Mouse (Mus musculus) heart, embryonic 15.5 days (tissue): ENCODE data around the gene Gldc. TPM values are rescaled to one million over a fixed set of nuclear protein-coding genes. Genes with fewer than 3 reads are reported as not detected.
A peak's percentile ranks its signal among the peaks of the same experiment; 100 is the strongest.

Source experiments
- ATAC-seq: fragments of 200-750 bp; cut with Nextera tagmentation; replicated peaks from 2 replicates; pipeline ENCODE4 v1.8.0; 2017; ENCODE audit warnings: low read depth, moderate TSS enrichment; ENCODE audit not compliant: insufficient number of reproducible peaks, insufficient read depth, low FRiP score
- H3K27ac ChIP-seq: fragments of 300-500 bp; sonication (generic); 2 replicates; pipeline ENCODE4 v1.5.1; 2015; ENCODE audit warnings: mild to moderate bottlenecking, inconsistent platforms
- H3K27me3 ChIP-seq: fragments of 300-500 bp; sonication (generic); 2 replicates; pipeline ENCODE4 v1.6.1; 2015; ENCODE audit warnings: inconsistent platforms
- H3K36me3 ChIP-seq: fragments of 300-500 bp; sonication (generic); 2 replicates; pipeline ENCODE4 v1.6.1; 2015; ENCODE audit warnings: mild to moderate bottlenecking, inconsistent platforms
- H3K4me1 ChIP-seq: fragments of 300-500 bp; sonication (generic); replicated peaks from 2 replicates; pipeline ENCODE4 v1.6.1; 2015; ENCODE audit warnings: inconsistent platforms
- H3K4me2 ChIP-seq: fragments of 300-500 bp; sonication (generic); 2 replicates; pipeline ENCODE4 v1.6.1; 2015; ENCODE audit warnings: inconsistent platforms, mild to moderate bottlenecking, moderate library complexity
- H3K4me3 ChIP-seq: fragments of 300-500 bp; sonication (generic); 2 replicates; pipeline ENCODE4 v1.5.1; 2015; ENCODE audit warnings: mild to moderate bottlenecking, inconsistent platforms
- H3K9ac ChIP-seq: fragments of 300-500 bp; sonication (generic); 2 replicates; pipeline ENCODE4 v1.6.1; 2015; ENCODE audit warnings: mild to moderate bottlenecking, inconsistent platforms
- H3K9me3 ChIP-seq: fragments of 300-500 bp; sonication (generic); replicated peaks from 2 replicates; pipeline ENCODE4 v1.6.1; 2016; ENCODE audit warnings: inconsistent platforms
- WGBS: fragments of 180-500 bp; shearing (Covaris S2); methylation state at CpG from one replicate; pipeline ENCODE4 v1.1.7; 2015; ENCODE audit warnings: mixed read lengths; 5-methylcytosine and 5-hydroxymethylcytosine counted together
- polyA plus RNA-seq: library from polyadenylated mRNA; unstranded; fragments of >200 nt; fragmentation: Nextera tagmentation; extraction: Ambion mirVana; gene quantifications from 2 replicates; pipeline ENCODE4 v1.2.1, GENCODE M21; 2015

The Gldc gene
- polyA plus RNA-seq, 1 experiment from 2014 or later, result 0.83 TPM

DNA sequence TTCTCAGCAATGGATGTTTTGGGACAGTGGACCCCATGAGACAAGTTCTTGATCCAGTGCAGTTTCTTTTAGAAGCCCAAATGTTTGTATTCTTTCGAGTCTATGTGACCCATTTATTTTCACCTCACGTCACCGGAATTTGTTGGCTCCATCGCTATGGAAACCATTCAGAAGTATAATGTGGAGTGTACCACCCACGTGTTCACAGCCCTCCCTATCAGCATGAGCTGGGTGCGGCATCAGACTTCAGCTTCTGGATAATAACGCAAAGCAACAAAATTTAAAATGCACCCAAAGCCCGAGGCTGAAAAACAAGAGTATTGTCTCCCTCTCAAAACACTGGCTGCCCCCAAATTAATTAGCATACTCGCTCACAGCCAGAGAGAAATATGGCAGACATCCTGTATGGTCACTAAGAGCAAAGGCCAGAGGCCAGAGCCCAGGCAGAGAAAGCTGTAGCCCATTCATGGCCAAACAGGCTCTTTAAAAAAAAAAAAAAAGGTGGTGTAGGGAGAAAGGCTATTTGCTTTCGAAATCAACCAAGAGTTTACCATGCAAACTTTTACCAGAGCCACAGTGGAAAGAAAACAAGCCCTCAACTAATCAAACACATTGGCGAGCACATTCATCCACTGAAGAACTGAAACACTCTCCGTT, 18.1 kb downstream of the Gldc start:
- no peak overlapping the region for H3K9ac ChIP-seq
- WGBS, result 76% methylated on average over 12 of the region's 12 CpGs
- no peak overlapping the region for H3K4me2 ChIP-seq
- ATAC-seq, result no peak
- H3K4me1 ChIP-seq, result no peaks in the 10 kb centered on the region
- no peaks in the 10 kb centered on the region for H3K9me3 ChIP-seq
- no peak overlapping the region for H3K27ac ChIP-seq
- H3K4me3 ChIP-seq, result no peak overlapping the region
- no peaks in the 10 kb centered on the region for H3K36me3 ChIP-seq
- H3K27me3 ChIP-seq, result no peaks in the 10 kb centered on the region

DNA sequence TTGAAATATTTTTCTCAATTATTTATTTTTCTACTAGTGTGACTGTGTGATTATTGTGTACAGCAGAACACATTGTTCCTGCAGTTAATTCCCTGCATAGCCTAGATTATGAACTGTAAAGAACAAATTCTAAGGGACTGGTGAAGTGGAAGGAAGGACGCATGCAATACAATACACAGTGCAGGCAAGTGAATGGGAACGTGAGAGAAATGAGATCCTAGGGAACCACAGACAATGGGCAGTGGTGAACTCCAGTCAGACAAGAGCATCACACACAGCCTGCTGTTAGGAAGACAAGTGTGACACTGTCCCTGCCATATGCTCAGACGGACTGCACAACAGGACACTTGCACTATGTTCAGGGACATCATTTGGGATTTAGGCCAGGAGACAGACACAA, 21.5 kb downstream of the Gldc start:
- Histone ChIP-seq H3K4me2 (no peak overlapping the region), H3K4me3 (no peak overlapping the region), H3K4me1 (no peaks in the 10 kb centered on the region), H3K9me3 (no peaks in the 10 kb centered on the region), H3K9ac (no peak overlapping the region), H3K27ac (no peak overlapping the region), H3K27me3 (no peaks in the 10 kb centered on the region), H3K36me3 (no peaks in the 10 kb centered on the region)
- no peak for ATAC-seq
- 60% methylated on average over 3 of the region's 3 CpGs for WGBS

DNA sequence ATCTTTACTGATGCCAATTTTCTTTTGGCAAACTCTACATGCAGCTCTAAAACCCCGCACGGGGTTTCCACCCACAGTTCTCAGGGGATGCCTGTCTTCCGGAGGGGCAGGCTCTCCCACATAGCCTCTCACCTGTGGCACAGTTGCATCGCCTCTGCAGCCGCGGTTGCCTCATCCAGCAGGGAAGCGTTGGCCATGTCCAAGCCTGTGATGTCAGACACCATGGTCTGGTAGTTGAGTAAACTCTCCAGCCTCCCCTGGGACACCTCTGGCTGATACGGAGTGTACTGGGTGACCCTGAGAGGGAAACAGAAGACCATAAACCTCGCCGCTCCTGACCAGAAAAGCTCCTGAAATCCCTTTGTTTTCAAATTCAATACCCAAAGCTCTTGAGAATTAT, 23.9 kb downstream of the Gldc start:
- 86% methylated on average over 10 of the region's 10 CpGs for WGBS
- no peaks in the 10 kb centered on the region for H3K4me1 ChIP-seq
- H3K4me3 ChIP-seq, result no peak overlapping the region
- no peaks in the 10 kb centered on the region for H3K36me3 ChIP-seq
- H3K27ac ChIP-seq, result no peak overlapping the region
- no peak overlapping the region for H3K9ac ChIP-seq
- no peak for ATAC-seq
- no peak overlapping the region for H3K4me2 ChIP-seq
- no peaks in the 10 kb centered on the region for H3K27me3 ChIP-seq
- no peaks in the 10 kb centered on the region for H3K9me3 ChIP-seq

DNA sequence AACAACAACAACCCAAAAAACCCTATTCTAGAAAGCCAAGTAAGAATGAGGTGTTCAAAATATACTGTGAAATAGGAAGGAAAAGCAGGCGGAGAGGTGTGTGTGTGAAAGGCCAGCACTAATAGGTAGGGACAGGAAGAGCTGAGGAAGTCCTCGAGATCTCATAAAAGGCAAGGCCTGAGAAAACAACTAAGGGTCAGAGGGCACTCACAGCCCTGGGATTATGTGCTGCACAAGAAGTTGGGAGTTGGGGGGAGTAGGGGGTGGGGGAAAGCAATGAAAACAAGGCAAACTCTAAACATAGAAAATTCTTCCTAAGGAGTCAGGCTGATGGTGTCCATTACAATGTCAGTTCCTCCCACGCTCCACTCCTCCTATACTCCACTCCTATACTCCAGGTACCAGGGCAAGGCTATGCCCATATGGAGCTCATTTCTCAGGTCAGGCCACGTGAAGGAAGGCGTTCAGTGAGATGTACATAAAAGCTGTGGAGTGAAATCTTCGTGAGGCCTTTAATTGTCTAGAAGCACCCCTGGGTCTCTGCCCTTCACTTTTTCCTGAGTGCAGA, 25.9 kb downstream of the Gldc start:
- Histone ChIP-seq H3K4me3 (no peak overlapping the region), H3K9me3 (no peaks in the 10 kb centered on the region), H3K4me1 (no peaks in the 10 kb centered on the region), H3K9ac (no peak overlapping the region), H3K27ac (no peak overlapping the region), H3K27me3 (no peaks in the 10 kb centered on the region), H3K36me3 (no peaks in the 10 kb centered on the region), H3K4me2 (no peak overlapping the region)
- 63% methylated on average over 6 of the region's 6 CpGs for WGBS
- ATAC-seq, result no peak

DNA sequence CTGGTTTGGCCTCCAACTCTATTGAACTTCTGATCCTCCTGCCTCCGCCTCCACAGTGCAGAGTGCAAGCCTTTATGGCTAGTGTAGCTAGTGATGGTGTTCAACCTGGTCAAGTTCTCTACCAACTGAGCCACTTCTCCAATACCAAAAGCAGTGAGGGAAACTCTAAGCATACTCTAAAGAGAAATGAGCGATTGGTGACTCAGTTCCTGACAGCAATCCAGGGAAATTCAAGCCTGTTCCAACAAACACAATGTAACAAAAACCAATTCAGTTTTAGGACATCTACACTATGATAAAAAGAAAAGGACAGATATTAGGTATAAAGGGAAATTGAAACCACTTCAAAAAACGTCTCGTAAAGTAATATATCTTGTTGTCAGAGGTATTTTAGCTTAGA, 27.9 kb downstream of the Gldc start:
- Histone ChIP-seq H3K9ac (no peak overlapping the region), H3K27me3 (no peaks in the 10 kb centered on the region), H3K4me2 (no peak overlapping the region), H3K9me3 (no peaks in the 10 kb centered on the region), H3K4me3 (no peak overlapping the region), H3K36me3 (no peaks in the 10 kb centered on the region), H3K27ac (no peak overlapping the region), H3K4me1 (no peaks in the 10 kb centered on the region)
- ATAC-seq, result no peak
- 79% methylated on average over 4 of the region's 4 CpGs for WGBS

DNA sequence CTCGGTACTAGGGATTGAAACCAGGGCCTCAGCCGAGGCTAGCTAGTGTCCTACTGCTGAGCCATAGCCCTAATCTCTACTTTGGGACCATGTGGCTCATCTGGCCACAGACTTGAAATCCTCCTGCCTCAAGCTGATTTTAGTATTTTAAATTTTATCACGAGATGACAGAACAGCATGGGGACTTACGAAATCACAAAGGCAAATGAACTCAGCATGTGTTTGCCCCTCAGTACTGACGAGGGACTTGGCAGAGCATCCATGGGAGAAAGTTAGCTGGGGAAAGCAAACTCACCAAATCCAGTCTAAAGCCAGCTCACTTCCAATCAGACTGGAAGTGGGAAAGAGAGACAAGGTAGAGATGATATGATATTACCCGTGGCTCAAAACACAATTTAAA, 28.5 kb downstream of the Gldc start:
- no peak overlapping the region for H3K4me3 ChIP-seq
- no peak overlapping the region for H3K27ac ChIP-seq
- WGBS, result 66% methylated on average over 6 of the region's 6 CpGs
- no peaks in the 10 kb centered on the region for H3K27me3 ChIP-seq
- no peak overlapping the region for H3K9ac ChIP-seq
- H3K36me3 ChIP-seq, result no peaks in the 10 kb centered on the region
- H3K9me3 ChIP-seq, result no peaks in the 10 kb centered on the region
- no peak for ATAC-seq
- H3K4me1 ChIP-seq, result no peaks in the 10 kb centered on the region
- H3K4me2 ChIP-seq, result no peak overlapping the region

DNA sequence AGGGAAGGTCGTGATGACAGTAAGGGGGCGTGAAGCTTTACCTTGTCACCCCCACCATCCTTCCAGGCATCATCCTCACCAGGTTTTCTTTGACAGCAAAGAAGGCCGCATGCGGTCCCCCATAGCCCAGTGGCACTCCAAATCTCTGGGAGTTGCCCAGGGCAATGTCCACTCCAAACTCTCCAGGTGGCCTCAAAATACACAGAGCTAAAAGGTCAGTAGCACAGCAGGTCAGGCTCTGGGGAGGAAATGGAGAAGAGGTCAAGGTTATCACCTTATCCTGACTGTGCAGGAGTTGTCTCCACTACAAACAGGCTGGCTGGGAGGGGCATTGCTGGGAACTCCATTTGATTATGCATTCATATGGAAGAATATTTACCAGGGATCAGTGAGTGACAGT, 30.1 kb downstream of the Gldc start:
- Histone ChIP-seq H3K27me3 (no peaks in the 10 kb centered on the region), H3K9ac (no peak overlapping the region), H3K36me3 (no peaks in the 10 kb centered on the region), H3K4me1 (no peaks in the 10 kb centered on the region), H3K4me3 (no peak overlapping the region), H3K4me2 (no peak overlapping the region), H3K27ac (no peak overlapping the region), H3K9me3 (no peaks in the 10 kb centered on the region)
- no peak for ATAC-seq
- WGBS, result 80% methylated on average over 4 of the region's 4 CpGs

DNA sequence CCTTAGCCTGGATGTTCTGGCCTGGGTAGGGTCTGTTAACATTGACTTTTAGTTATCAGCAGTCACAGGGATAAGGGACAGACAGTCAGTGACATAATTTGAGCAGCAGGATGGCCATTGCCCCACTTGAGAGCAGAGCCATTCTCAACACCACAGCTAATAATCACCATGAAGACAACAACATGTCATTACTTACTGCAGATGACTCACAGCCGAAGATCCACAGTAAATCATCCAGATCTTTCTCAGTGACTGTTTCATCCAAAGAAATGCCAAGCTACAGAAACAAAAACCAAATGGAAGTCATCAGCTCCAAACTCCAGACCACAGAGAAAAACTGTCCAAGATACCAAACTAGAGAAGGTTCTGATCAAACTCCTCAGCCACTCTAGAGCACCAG, 38.9 kb downstream of the Gldc start:
- no peaks in the 10 kb centered on the region for H3K9me3 ChIP-seq
- H3K9ac ChIP-seq, result no peak overlapping the region
- H3K27me3 ChIP-seq, result no peaks in the 10 kb centered on the region
- H3K27ac ChIP-seq, result no peak overlapping the region
- no peaks in the 10 kb centered on the region for H3K4me1 ChIP-seq
- no peak for ATAC-seq
- no peak overlapping the region for H3K4me2 ChIP-seq
- H3K4me3 ChIP-seq, result no peak overlapping the region
- WGBS, result 87% methylated on average over 1 of the region's 1 CpGs
- no peaks in the 10 kb centered on the region for H3K36me3 ChIP-seq

DNA sequence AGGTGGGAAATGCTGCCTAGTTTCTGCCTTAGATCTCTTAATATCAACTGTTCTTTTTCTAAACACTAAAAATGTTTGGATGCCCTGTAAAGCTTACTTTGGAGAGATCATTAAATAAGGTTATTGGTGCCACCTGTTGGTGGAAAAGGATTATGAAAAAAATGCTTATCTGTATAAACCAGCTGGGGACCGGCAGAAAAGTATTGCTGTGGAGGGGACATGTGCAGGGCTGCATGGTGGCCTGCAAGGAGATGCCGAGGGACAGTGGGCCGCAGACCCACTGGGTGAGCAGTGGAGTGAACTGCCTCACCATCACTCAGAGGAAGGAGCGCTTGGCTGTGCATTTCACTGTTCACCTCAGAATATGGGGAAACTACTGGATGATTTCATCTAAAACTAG, 47.1 kb downstream of the Gldc start:
- Histone ChIP-seq H3K27me3 (no peaks in the 10 kb centered on the region), H3K9ac (no peak overlapping the region), H3K4me2 (no peak overlapping the region), H3K9me3 (no peaks in the 10 kb centered on the region), H3K27ac (no peak overlapping the region), H3K36me3 (no peaks in the 10 kb centered on the region), H3K4me3 (no peak overlapping the region), H3K4me1 (peaks cover 6% of the 10 kb centered on the region; the same call in 1 of the 2 replicates)
- WGBS, result 53% methylated on average over 4 of the region's 4 CpGs
- ATAC-seq, result no peak

DNA sequence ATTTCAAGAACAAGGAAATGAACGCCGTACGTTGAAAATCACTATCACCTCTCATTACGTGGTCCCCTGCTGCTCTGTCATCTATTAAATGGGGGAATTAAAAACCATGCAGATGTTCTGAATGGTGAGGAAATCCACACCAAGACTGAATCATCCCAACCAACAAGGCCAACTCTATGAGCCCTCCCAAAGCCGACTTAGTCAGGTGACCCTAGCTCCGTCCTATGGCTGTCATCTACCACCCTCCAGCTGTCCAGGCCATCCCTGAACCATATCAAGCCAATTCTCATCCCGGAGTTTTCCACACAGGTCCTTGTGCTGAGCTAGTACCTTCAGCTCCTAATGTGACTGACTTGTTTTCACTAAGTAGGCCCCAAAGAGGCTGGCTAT, 49.6 kb downstream of the Gldc start:
- ATAC-seq, result no peak
- H3K9ac ChIP-seq, result no peak overlapping the region
- no peak overlapping the region for H3K4me2 ChIP-seq
- H3K4me3 ChIP-seq, result no peak overlapping the region
- peaks cover 6% of the 10 kb centered on the region; the same call in 1 of the 2 replicates for H3K4me1 ChIP-seq
- no peaks in the 10 kb centered on the region for H3K36me3 ChIP-seq
- no peaks in the 10 kb centered on the region for H3K9me3 ChIP-seq
- no peaks in the 10 kb centered on the region for H3K27me3 ChIP-seq
- peak overlapping the region; percentile 28 for H3K27ac ChIP-seq
- 43% methylated on average over 7 of the region's 7 CpGs for WGBS

DNA sequence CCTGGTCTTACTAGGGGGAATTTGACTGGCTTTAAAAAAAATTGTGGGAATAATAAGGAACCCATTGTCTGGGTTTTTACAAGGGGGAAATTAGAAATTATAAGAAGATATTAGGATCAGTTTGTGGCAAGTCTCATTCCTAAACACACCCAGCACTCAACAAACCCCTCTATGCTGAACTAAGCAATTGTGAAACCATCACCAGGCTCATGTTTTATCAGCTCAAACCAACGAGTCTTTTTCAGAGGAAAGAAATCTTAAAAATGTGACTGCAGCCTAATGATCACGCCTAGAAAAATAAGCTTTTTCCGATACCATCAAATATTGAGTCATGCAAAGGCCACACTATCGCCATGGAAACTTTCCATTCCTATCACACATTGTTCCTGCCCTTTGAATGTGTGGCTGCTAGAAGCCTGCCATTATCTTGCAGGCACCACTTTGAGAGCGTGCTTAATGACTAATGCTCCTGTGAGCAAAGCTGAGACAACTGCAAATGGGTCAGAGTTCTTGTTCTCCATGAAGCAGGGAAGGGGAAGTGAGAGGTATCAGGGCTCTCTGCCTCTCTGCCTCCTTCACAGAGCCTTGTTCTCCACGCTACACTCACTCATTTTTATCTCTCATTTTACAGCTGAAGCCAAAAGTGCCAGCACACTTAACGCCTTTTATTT, 50.1 kb downstream of the Gldc start:
- Histone ChIP-seq H3K36me3 (no peaks in the 10 kb centered on the region), H3K4me1 (peaks cover 6% of the 10 kb centered on the region; the same call in 1 of the 2 replicates), H3K9me3 (no peaks in the 10 kb centered on the region), H3K27ac (peak overlapping the region; percentile 28), H3K4me3 (no peak overlapping the region), H3K27me3 (no peaks in the 10 kb centered on the region), H3K9ac (no peak overlapping the region), H3K4me2 (no peak overlapping the region)
- WGBS, result 30% methylated on average over 7 of the region's 7 CpGs
- peak; percentile 58 for ATAC-seq
